Mouse (Mus musculus): Measurements from ENCODE around the gene Shank1.

Gene Shank1

GRCm38 (mm10) chr7:44373889-44374652 is 64.0 kb downstream of the Shank1 start:
- peak in 1 of 2 experiments; percentile 46 for DNase-seq (ENCODE audit: low spot score in 2 of 2)

DNA sequence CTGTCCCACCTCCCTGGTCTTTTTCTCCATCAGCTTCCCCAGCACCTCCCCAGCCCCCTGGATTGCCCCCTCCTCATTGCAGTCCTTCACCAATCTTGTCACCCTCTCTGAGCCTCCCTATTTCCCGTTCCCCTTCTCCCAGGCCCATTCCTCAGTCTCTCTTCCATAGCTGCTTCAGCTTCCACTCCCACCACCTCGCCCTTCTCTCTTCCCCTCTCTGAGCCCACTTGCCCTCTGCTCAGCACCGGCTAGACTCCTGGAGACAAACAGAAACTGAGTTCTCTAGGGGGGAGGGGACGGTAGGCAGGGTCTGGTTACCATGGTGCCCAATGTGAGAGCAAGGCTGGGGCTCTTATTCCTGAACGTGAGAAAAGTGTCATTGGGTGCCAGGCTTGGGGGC is 64.7 kb downstream of the Shank1 start:
- DNase-seq (ENCODE audit: low spot score in 2 of 2), result no peak

GRCm38 (mm10) chr7:44375207-44375606 is 65.2 kb downstream of the Shank1 start:
- DNase-seq (ENCODE audit: low spot score in 2 of 2), result no peak

- DNase-seq (ENCODE audit: low spot score in 2 of 2), result no peak
Observed at GRCm38 (mm10) chr7:44375793-44376192, 65.7 kb downstream of the Shank1 start.

DNA sequence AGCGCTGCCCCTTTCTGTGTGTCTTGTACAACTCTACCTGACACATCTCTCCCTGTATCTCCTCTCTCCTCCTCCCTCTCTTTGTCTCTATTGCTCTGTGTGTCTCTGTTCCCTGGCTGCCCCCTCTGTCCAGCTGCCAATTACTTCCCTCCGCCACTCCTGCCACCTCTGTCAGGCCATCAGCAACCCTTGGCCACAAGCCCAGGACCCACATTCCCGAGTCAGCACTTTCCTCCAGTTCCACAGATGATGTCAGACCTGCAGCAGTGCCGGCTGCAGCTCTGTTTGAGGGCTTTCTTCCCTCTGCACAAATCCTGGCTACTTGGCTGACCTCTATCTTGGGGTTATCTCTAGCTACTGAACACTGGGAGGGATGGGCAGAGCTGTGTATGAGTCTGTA is 68.2 kb downstream of the Shank1 start:
- no peak for DNase-seq (ENCODE audit: low spot score in 2 of 2)

- peak; percentile 25 to 44 for DNase-seq (ENCODE audit: low spot score in 2 of 2)
Observed at GRCm38 (mm10) chr7:44382541-44382940, 72.5 kb downstream of the Shank1 start.

GRCm38 (mm10) chr7:44383980-44384715 is 74.1 kb downstream of the Shank1 start, which contains the start of gene Syt3:
Gene Syt3 (plus strand): TSS chr7:44384102.
- DNase-seq (ENCODE audit: low spot score in 2 of 2), result peak; percentile 33 to 46

DNA sequence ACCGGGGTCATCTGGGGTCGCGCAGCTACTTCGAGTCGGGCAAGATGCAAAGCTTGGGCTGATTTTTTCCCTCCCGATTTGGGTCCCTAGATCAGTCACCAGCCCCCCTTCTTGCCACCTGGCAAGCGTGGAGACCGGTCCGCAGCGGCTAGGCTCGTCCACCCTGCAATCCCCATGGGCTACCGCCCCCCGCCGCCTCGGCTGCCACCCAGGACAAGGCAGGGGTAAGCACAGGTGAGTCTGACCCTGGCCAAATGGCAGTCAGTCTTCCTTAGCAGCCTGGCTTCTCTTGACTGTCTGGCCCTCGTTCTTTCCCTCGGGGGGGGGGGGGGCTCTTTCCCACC is 74.6 kb downstream of the Shank1 start:
- DNase-seq (ENCODE audit: low spot score in 2 of 2), result peak in 1 of 2 experiments; percentile 24

DNA sequence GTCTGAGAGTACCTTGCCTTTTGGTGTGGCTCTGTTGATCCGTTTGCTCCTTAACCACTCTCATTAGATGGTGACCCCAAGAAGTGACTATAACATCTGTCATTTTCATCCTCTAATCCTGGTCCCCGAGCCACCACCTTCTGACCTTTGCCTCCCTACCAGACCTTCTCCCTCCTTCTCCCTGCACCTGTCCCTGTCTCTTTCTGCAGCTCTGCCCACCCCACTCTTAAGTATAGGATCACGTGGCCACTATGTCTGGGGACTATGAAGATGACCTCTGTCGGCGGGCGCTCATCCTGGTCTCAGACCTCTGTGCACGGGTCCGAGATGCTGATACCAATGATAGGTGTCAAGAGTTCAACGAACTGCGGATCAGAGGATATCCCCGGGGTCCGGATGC is 75.7 kb downstream of the Shank1 start, which contains the start of gene 1700008O03Rik:
1700008O03Rik (minus strand) TSS at position 101 of the 400 bp plus-strand sequence.
- DNase-seq (ENCODE audit: low spot score in 2 of 2), result no peak

DNA sequence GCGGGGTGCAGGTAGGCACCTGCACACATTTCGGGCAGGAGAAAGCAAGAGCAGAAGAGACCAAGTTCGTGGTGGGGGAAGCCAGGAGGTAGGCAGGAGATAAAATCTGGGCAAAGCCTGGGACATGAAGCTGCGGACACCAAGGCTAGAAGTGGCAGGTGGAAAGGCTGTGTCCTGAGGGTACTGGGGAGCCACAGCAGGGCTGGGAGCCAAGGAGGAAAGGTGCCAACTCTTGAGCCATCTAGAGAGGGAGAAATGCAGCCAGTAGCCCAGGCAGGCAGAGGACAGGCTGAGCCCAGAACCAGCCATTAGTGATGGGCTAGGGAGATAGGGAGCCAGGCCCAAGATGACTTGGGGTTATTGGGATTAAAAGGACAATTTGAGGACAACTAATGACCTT is 81.8 kb downstream of the Shank1 start:
- DNase-seq (ENCODE audit: low spot score in 2 of 2), result no peak

DNA sequence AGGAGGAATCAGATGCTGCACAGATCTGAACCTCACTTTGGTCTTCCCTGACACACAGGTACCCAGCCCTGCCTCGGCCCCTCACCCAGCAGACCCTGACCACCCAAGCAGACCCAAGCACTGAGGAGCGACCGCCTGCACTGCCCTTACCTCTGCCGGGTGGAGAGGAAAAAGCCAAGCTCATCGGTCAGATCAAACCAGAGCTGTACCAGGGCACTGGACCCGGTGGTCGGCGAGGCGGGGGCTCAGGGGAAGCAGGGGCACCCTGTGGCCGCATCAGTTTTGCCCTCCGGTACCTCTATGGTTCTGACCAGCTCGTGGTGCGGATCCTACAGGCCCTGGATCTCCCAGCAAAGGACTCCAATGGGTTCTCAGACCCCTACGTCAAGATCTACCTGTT is 82.3 kb downstream of the Shank1 start:
- DNase-seq (ENCODE audit: low spot score in 2 of 2), result no peak

GRCm38 (mm10) chr7:44393284-44393683 is 83.2 kb downstream of the Shank1 start:
- DNase-seq (ENCODE audit: low spot score in 2 of 2), result no peak

- peak; percentile 49 to 63 for DNase-seq (ENCODE audit: low spot score in 2 of 2)
Observed at GRCm38 (mm10) chr7:44398570-44398969, 88.5 kb downstream of the Shank1 start.

- DNase-seq (ENCODE audit: low spot score in 2 of 2), result no peak
Observed at GRCm38 (mm10) chr7:44401673-44402072, 91.6 kb downstream of the Shank1 start.

- peak; percentile 80 to 88 for DNase-seq (ENCODE audit: low spot score in 2 of 2)
Observed at GRCm38 (mm10) chr7:44405346-44406014, 95.4 kb downstream of the Shank1 start.

- DNase-seq (ENCODE audit: low spot score in 2 of 2), result no peak
Observed at GRCm38 (mm10) chr7:44406015-44406355, 95.9 kb downstream of the Shank1 start.
